Comparison of ENCODE assay signal across 19 mouse cellular contexts in the genomic region with DNA sequence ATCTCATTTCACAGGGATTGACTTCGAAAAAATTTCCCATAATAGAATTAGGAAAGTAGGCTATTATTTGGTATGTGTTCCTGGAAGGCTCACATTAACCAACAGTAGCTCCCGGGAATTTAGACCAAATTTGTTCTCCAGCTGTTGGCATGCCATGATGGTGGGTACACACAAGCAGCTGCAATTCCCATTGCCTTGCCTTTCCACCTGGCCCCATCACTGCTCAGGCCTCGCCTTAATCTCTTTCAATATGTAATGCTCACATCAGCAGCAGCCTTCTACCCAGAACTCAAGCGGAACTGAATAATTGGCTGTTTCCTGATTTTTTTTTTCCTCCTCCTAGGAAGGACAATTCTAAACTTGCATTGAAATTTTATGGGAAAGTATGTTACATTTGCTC.
DNase-seq lines count a peak whose midpoint lies in the region; ATAC-seq and TF ChIP-seq lines count a peak whose summit lies in the region.
"Had no signal": no experiment of that assay in that cellular context is flagged by ENCODE, and none has a peak within 500 bp of the region (broad histone marks: within the 10 kb centered on the region; RNA-seq: fewer than 3 reads in every experiment).

No protein-coding gene starts in this region.

- no peak overlapping the region for H3K4me3 ChIP-seq in embryonic facial prominence, embryonic 14.5 days (ENCODE audit: low read depth, low read length)
- no peak overlapping the region for H3K4me3 ChIP-seq in embryonic facial prominence, embryonic 10.5 days
- no peak overlapping the region for H3K4me3 ChIP-seq in limb, embryonic 14.5 days (replicated peaks; ENCODE audit: low read length)
- no peak overlapping the region for H3K4me3 ChIP-seq in limb, embryonic 10.5 days

- no peaks in the 10 kb centered on the region for H3K9me3 ChIP-seq in embryonic facial prominence, embryonic 14.5 days (ENCODE audit: control insufficient read depth, low read length)
- H3K9me3 ChIP-seq in embryonic facial prominence, embryonic 10.5 days: no peaks in the 10 kb centered on the region
- H3K9me3 ChIP-seq in limb, embryonic 14.5 days (ENCODE audit: control insufficient read depth, low read length): no peaks in the 10 kb centered on the region
- no peaks in the 10 kb centered on the region for H3K9me3 ChIP-seq in limb, embryonic 10.5 days (replicated peaks)
- H3K9me3 ChIP-seq: G1E had no signal

- no peak overlapping the region for H3K4me2 ChIP-seq in embryonic facial prominence, embryonic 14.5 days (ENCODE audit: low read depth, low read length)
- no peak overlapping the region for H3K4me2 ChIP-seq in limb, embryonic 14.5 days (replicated peaks; ENCODE audit: low read depth, low read length, severe bottlenecking)

- no peak overlapping the region for H3K9ac ChIP-seq in embryonic facial prominence, embryonic 14.5 days (ENCODE audit: low read depth, low read length)
- H3K9ac ChIP-seq in limb, embryonic 14.5 days (ENCODE audit: low read depth, low read length, severe bottlenecking): no peak overlapping the region

- H3K27me3 ChIP-seq in embryonic facial prominence, embryonic 14.5 days (replicated peaks; ENCODE audit: control insufficient read depth, insufficient read depth, low read length): no peaks in the 10 kb centered on the region
- H3K27me3 ChIP-seq in embryonic facial prominence, embryonic 10.5 days (replicated peaks; ENCODE audit: low read depth, poor library complexity, severe bottlenecking): peaks cover 20% of the 10 kb centered on the region
- no peaks in the 10 kb centered on the region for H3K27me3 ChIP-seq in limb, embryonic 14.5 days (ENCODE audit: control insufficient read depth, insufficient read depth, low read length)
- 0 out of 2 replicates have a peak, but pooled peaks cover 11% of the 10 kb centered on the region for H3K27me3 ChIP-seq in limb, embryonic 10.5 days (ENCODE audit: low read depth, poor library complexity, severe bottlenecking)
- H3K27me3 ChIP-seq: CH12.LX had no signal

- ATAC-seq in embryonic facial prominence, embryonic 14.5 days (ENCODE audit: low read depth): peak; percentile 53; the same call in 1 of the 2 replicates
- peak; percentile 31; the same call in 1 of the 2 replicates for ATAC-seq in limb, embryonic 14.5 days (ENCODE audit: low FRiP score, low read depth)
- ATAC-seq: activated CD4-positive, CD25-positive, alpha-beta regulatory T cell, adult 4 months; CD4-positive, CD25-positive, alpha-beta regulatory T cell, adult 4 months; Patski had no signal

- peak; percentile 51 for DNase-seq in embryonic facial prominence, embryonic 14.5 days (ENCODE audit: low spot score)
- no peak for DNase-seq in embryonic facial prominence, embryonic 10.5 days (ENCODE audit: low spot score)
- DNase-seq in limb, embryonic 14.5 days (ENCODE audit: low spot score): peak; percentile 7
- no peak for DNase-seq in limb, embryonic 10.5 days (ENCODE audit: low spot score)
- DNase-seq: adrenal gland, adult 2 months; adrenal gland, adult 8-10 months; adrenal gland, postnatal 10 days; adrenal gland, postnatal 14 days; adrenal gland, postnatal 25 days; adrenal gland, postnatal 36 days; B cell, adult 2 months; cerebellum, adult 11 months; cerebellum, adult 11-12 months; cerebellum, adult 18-20 months had no signal

- TF ChIP-seq POLR2A in limb, embryonic 14.5 days (IDR thresholded peaks at IDR 0.05; ENCODE audit: borderline replicate concordance, extremely low read depth, insufficient read depth, insufficient read length): no peak

- 0 out of 2 replicates have a peak, but pooled peaks cover 3% of the 10 kb centered on the region for H3K4me1 ChIP-seq in embryonic facial prominence, embryonic 14.5 days (ENCODE audit: control insufficient read depth, insufficient read depth, low read length)
- peaks cover 13% of the 10 kb centered on the region; the same call in 1 of the 2 replicates for H3K4me1 ChIP-seq in embryonic facial prominence, embryonic 10.5 days
- peaks cover 13% of the 10 kb centered on the region for H3K4me1 ChIP-seq in limb, embryonic 14.5 days (ENCODE audit: control insufficient read depth, insufficient read depth, low read length)
- peaks cover 2% of the 10 kb centered on the region; the same call in 1 of the 2 replicates for H3K4me1 ChIP-seq in limb, embryonic 10.5 days

- 47% methylated on average over 4 of the region's 4 CpGs for WGBS in embryonic facial prominence, embryonic 14.5 days
- 67% methylated on average over 4 of the region's 4 CpGs for WGBS in embryonic facial prominence, embryonic 10.5 days
- 68% methylated on average over 4 of the region's 4 CpGs for WGBS in limb, embryonic 14.5 days
- WGBS in limb, embryonic 10.5 days: 83% methylated on average over 4 of the region's 4 CpGs

- H3K27ac ChIP-seq in embryonic facial prominence, embryonic 14.5 days (replicated peaks; ENCODE audit: low read depth, low read length): no peak overlapping the region
- no peak overlapping the region for H3K27ac ChIP-seq in embryonic facial prominence, embryonic 10.5 days (replicated peaks)
- H3K27ac ChIP-seq in limb, embryonic 14.5 days (replicated peaks; ENCODE audit: low read depth, low read length): no peak overlapping the region
- no peak overlapping the region for H3K27ac ChIP-seq in limb, embryonic 10.5 days

- no peaks in the 10 kb centered on the region for H3K36me3 ChIP-seq in embryonic facial prominence, embryonic 14.5 days (ENCODE audit: control insufficient read depth, insufficient read depth, low read length)
- no peaks in the 10 kb centered on the region for H3K36me3 ChIP-seq in embryonic facial prominence, embryonic 10.5 days (replicated peaks)
- no peaks in the 10 kb centered on the region for H3K36me3 ChIP-seq in limb, embryonic 14.5 days (ENCODE audit: control insufficient read depth, insufficient read depth, low read length)
- peaks cover 4% of the 10 kb centered on the region; the same call in 1 of the 2 replicates for H3K36me3 ChIP-seq in limb, embryonic 10.5 days
- H3K36me3 ChIP-seq: G1E had no signal

Comparison
In these comparisons a context has a peak if more than half of its experiments do, and no peak if none do; other contexts are left out.
1. DNase-seq: peak in embryonic facial prominence, embryonic 14.5 days (single experiment) and limb, embryonic 14.5 days (single experiment); none in embryonic facial prominence, embryonic 10.5 days (single experiment) and limb, embryonic 10.5 days (single experiment).